Mouse (Mus musculus): ENCODE results near the gene Tfdp1. TPM values are rescaled to one million over a fixed set of nuclear protein-coding genes. Genes with fewer than 3 reads are reported as not detected.

The Tfdp1 gene
- total and polyA plus RNA-seq, 3 experiments, result 143 to 331 (median 256) TPM

DNA sequence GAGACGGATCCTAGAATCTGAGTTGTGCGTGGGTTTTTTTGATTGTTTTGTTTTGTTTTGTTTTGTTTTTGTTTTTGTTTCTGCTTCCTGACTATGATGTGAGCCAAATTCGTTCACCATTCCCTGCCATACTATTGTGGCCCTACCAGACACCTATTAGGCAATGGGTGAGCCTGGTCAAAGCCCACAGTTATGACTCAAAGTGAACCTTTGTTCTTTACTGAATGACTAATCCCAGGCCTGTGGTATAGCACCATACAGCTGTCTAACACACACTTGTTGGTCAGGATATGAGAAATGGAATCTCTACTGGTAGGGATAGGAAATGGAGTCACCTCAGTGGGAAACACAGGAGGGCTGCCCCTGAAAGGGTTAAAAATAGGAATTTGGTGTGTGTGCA is 44.0 kb downstream of the Tfdp1 start:
- no peaks in the 10 kb centered on the region for H3K9me3 ChIP-seq (replicated peaks; ENCODE audit: insufficient read depth, low read length)
- no peak for DNase-seq (ENCODE audit: low read depth, low spot score)
- no peak overlapping the region for H3K9ac ChIP-seq (ENCODE audit: control insufficient read depth, low read depth, low read length, poor library complexity, severe bottlenecking)
- no peaks in the 10 kb centered on the region for H3K4me1 ChIP-seq (ENCODE audit: control insufficient read depth in 1 of 2, insufficient read depth in 2 of 2, low read length in 2 of 2)
- no peak overlapping the region for H3K4me3 ChIP-seq (ENCODE audit: control insufficient read depth in 1 of 2, insufficient read depth in 1 of 2, low read depth in 2 of 2, low read length in 2 of 2)
- TF ChIP-seq MXI1 (IDR thresholded peaks at IDR 0.05; ENCODE audit: low read depth, low read length), result no peak
- TF ChIP-seq NELFE (IDR thresholded peaks at IDR 0.05; ENCODE audit: low read depth, low read length), result no peak
- no peak for TF ChIP-seq SMC3 (IDR thresholded peaks at IDR 0.05; ENCODE audit: low read depth, low read length)
- no peak for TF ChIP-seq E2F4 (IDR thresholded peaks at IDR 0.05; ENCODE audit: borderline replicate concordance, low read depth, low read length)
- TF ChIP-seq TCF12 (IDR thresholded peaks at IDR 0.05; ENCODE audit: low read depth, low read length), result no peak
- TF ChIP-seq ETS1 (IDR thresholded peaks at IDR 0.05; ENCODE audit: low read depth, low read length), result no peak
- no peaks in the 10 kb centered on the region for H3K79me2 ChIP-seq (ENCODE audit: control insufficient read depth, insufficient read depth, low read length, poor library complexity)
- H3K27me3 ChIP-seq (ENCODE audit: control insufficient read depth in 1 of 2, insufficient read depth in 2 of 2, low read length in 2 of 2), result no peaks in the 10 kb centered on the region
- peaks cover 0 to 4% of the 10 kb centered on the region in 2 experiments; a peak in 1 of 4 replicates for H3K36me3 ChIP-seq (ENCODE audit: control insufficient read depth in 1 of 2, insufficient read depth in 2 of 2, low read length in 2 of 2)
- H3K27ac ChIP-seq (ENCODE audit: control insufficient read depth, low read depth, low read length), result no peak overlapping the region

DNA sequence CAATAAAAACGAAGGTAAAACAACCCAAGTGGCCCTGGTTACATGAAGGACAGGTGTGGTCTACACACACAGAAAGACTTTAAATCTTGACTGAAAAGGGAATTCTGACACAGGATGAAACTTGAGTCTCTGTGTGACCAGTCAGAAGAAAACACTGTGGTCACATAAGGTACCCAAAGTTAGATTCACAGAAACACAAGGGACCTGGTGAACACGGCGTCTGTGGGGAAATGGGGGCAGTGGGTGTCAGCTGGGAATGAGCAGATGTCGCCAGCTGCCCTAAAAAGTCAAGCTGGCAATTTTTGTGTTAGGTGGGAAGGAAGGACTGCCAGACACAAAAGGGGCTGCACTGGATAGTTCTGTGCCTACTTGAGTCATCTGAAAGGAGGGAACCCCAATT is 44.4 kb downstream of the Tfdp1 start:
- Histone ChIP-seq H3K27ac (ENCODE audit: control insufficient read depth, low read depth, low read length) (no peak overlapping the region), H3K4me1 (ENCODE audit: control insufficient read depth in 1 of 2, insufficient read depth in 2 of 2, low read length in 2 of 2) (no peaks in the 10 kb centered on the region), H3K36me3 (ENCODE audit: control insufficient read depth in 1 of 2, insufficient read depth in 2 of 2, low read length in 2 of 2) (peaks cover 0 to 4% of the 10 kb centered on the region in 2 experiments; a peak in 1 of 4 replicates), H3K9ac (ENCODE audit: control insufficient read depth, low read depth, low read length, poor library complexity, severe bottlenecking) (no peak overlapping the region), H3K4me3 (ENCODE audit: control insufficient read depth in 1 of 2, insufficient read depth in 1 of 2, low read depth in 2 of 2, low read length in 2 of 2) (no peak overlapping the region), H3K79me2 (ENCODE audit: control insufficient read depth, insufficient read depth, low read length, poor library complexity) (no peaks in the 10 kb centered on the region), H3K9me3 (replicated peaks; ENCODE audit: insufficient read depth, low read length) (no peaks in the 10 kb centered on the region), H3K27me3 (ENCODE audit: control insufficient read depth in 1 of 2, insufficient read depth in 2 of 2, low read length in 2 of 2) (no peaks in the 10 kb centered on the region)
- TF ChIP-seq GABPA (IDR thresholded peaks at IDR 0.05; ENCODE audit: low read depth, low read length) (no peak), ZMIZ1 (IDR thresholded peaks at IDR 0.05; ENCODE audit: low read depth, low read length) (no peak), NELFE (IDR thresholded peaks at IDR 0.05; ENCODE audit: low read depth, low read length) (no peak), EP300 (IDR thresholded peaks at IDR 0.05; ENCODE audit: low read depth in 1 of 2, low read length in 2 of 2) (no peak), HCFC1 (IDR thresholded peaks at IDR 0.05; ENCODE audit: low read depth, low read length) (no peak)
- no peak for DNase-seq (ENCODE audit: low read depth, low spot score)

DNA sequence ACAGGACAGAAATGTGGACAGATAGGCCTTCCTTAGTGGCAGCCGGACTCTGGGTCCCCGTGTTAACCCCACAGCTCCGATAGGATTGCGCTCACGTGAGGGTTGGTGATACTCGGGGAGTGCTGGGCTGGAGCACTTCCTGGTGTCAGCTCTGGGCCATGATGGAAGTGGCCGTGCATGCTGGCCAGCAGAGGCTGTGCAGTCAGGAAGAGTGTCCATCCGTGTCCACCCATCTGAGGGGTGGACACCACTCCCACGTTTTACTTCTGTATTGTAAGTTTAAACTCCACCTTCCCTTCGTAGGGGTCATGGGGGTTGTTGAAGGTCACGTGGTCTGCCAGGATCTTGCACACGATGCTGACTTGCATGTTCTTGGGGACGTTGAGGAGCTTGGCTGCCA is 47.8 kb downstream of the Tfdp1 start:
- peaks cover 0 to 2% of the 10 kb centered on the region in 2 experiments; a peak in 1 of 4 replicates for H3K36me3 ChIP-seq (ENCODE audit: control insufficient read depth in 1 of 2, insufficient read depth in 2 of 2, low read length in 2 of 2)
- no peak for TF ChIP-seq ZMIZ1 (IDR thresholded peaks at IDR 0.05; ENCODE audit: low read depth, low read length)
- TF ChIP-seq JUND (IDR thresholded peaks at IDR 0.05; ENCODE audit: low read depth, low read length), result no peak
- TF ChIP-seq POLR2AphosphoS2 (IDR thresholded peaks at IDR 0.05; ENCODE audit: low read length), result no peak
- TF ChIP-seq NELFE (IDR thresholded peaks at IDR 0.05; ENCODE audit: low read depth, low read length), result no peak
- no peak for TF ChIP-seq NRF1 (IDR thresholded peaks at IDR 0.05; ENCODE audit: insufficient read depth, low read depth, low read length, poor library complexity, severe bottlenecking)
- TF ChIP-seq ZNF384 (IDR thresholded peaks at IDR 0.05; ENCODE audit: low read depth, low read length), result no peak
- no peak for TF ChIP-seq MAZ (IDR thresholded peaks at IDR 0.05; ENCODE audit: low read depth, low read length)
- TF ChIP-seq ELF1 (IDR thresholded peaks at IDR 0.05; ENCODE audit: low read depth, low read length), result no peak
- DNase-seq (ENCODE audit: low read depth, low spot score), result no peak
- H3K27me3 ChIP-seq (ENCODE audit: control insufficient read depth in 1 of 2, insufficient read depth in 2 of 2, low read length in 2 of 2), result no peaks in the 10 kb centered on the region
- H3K79me2 ChIP-seq (ENCODE audit: control insufficient read depth, insufficient read depth, low read length, poor library complexity), result no peaks in the 10 kb centered on the region
- no peak overlapping the region for H3K27ac ChIP-seq (ENCODE audit: control insufficient read depth, low read depth, low read length)
- no peak overlapping the region for H3K9ac ChIP-seq (ENCODE audit: control insufficient read depth, low read depth, low read length, poor library complexity, severe bottlenecking)
- H3K4me1 ChIP-seq (ENCODE audit: control insufficient read depth in 1 of 2, insufficient read depth in 2 of 2, low read length in 2 of 2), result peaks cover 0 to 6% of the 10 kb centered on the region in 2 experiments; a peak in 2 of 4 replicates
- no peak overlapping the region for H3K4me3 ChIP-seq (ENCODE audit: control insufficient read depth in 1 of 2, insufficient read depth in 1 of 2, low read depth in 2 of 2, low read length in 2 of 2)
- H3K9me3 ChIP-seq (replicated peaks; ENCODE audit: insufficient read depth, low read length), result no peaks in the 10 kb centered on the region
